Mouse (Mus musculus): Measurements from ENCODE around the gene Mpdu1.

- TF ChIP-seq CTCF (IDR thresholded peaks at IDR 0.05; ENCODE audit: control insufficient read depth, insufficient read depth, insufficient replicate concordance, low read depth, low read length): no peak
- TF ChIP-seq POLR2A (IDR thresholded peaks at IDR 0.05; ENCODE audit: control insufficient read depth, low read depth, low read length): no peak
Observed at GRCm38 (mm10) chr11:69665457-69665960, 3.1 kb upstream of the Mpdu1 start.

All from testis, adult 2 months (tissue).